Mouse (Mus musculus): Measurements from ENCODE around the gene Amer2.
"Not testable (repeated sequence)": the region's sequence is repeated elsewhere in the genome, so short reads cannot be mapped to it uniquely, and the experiment has no call there.

Gene Amer2

DNA sequence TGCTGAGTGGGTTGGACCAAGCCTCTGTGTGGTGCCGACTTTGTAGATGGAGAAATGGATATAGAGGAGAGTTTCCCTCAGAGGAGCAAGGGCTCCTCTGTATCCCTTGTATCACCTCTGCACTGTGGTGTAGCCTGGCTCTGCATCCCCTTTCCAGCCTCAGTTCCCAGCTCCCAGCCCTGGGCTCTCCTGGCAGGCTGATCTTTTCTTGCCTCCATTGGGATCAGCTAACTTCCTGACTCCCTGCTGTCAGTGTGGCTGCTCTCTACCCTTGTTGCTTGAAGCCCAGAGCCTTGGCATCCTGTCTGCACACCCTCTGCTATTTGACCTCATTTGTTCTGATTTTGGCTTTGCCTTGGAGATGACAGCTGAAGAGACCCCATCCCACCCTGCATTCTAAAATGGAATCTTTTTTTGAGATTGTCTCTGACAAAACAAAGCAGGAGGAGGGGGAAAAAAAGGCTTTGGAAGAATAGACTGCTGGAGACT is at the start of gene Amer2:
Gene Amer2, plus strand, starts transcription at position 439 of the 489 bp plus-strand sequence.
- CTCF ChIA-PET, result no interaction called here

- CTCF ChIA-PET, result not testable (repeated sequence)
Observed at GRCm38 (mm10) chr14:60340001-60340400, 33.1 kb upstream of the Amer2 start.

GRCm38 (mm10) chr14:60340570-60340969 is 32.5 kb upstream of the Amer2 start:
- CTCF ChIA-PET, result no interaction called here

GRCm38 (mm10) chr14:60345326-60345876 is 27.7 kb upstream of the Amer2 start:
- CTCF ChIA-PET, result no interaction called here

- CTCF ChIA-PET, result no interaction called here
Observed at GRCm38 (mm10) chr14:60358347-60358746, 14.7 kb upstream of the Amer2 start.

DNA sequence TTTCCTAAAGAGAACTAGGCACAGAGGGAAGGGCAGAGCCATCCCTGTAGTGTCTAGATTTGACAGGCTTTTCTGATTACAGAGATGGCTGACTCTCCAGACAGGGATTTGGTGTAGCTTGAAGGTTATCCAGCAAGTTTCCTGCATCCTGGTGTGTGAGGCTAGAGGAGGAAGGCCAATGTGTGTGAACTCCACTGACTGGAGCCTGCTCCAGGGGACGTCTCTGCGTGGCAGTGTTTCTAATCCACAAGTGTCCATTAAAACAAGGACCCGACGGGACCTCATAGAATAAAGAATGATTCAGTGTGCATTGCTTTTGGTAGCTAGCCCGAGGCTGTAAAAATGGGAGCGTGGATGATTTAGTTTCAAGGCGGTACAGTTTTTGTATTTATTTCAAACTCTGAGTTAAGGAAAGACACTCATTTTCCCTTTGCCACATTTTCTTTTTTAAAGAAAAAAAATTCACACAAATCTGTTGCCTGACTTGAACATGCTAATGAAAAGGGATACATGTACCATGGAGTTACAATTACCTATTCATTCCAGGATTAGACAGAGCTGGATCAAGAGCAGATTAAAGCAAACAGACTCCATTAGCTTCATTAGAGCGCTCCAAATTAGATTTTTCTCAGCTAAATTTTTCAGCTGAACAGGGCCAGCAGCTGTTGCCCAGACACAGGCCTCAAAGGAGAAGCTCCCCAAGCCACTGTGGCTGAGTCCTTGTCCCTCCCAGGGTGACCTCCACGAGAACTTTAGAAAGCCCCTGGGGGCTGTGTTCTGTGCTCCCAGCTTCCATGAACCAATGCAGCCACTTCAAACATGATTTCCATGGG is 11.5 kb upstream of the Amer2 start:
- CTCF ChIA-PET, result no interaction called here

DNA sequence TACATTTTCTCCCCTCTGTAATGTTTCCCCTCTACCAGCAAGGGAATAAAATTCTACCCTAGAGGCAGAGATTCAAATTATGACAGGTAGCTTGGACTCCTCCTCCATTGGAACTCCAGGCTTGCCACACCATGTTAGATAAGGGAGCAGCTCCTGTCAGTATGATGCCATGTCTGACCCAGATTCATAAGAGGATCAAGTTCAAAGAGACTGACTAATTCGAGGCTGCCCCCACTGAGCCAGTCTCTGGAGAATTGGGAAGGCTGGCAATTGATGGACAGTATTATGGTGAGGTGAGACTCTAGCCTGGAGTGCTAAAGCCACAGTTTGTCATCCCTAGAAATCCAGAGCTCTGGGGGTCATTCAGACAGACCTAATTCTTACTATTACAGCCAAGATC is 6.3 kb upstream of the Amer2 start:
- CTCF ChIA-PET, result no interaction called here

- CTCF ChIA-PET, result no interaction called here
Observed at GRCm38 (mm10) chr14:60368769-60369666, 4.0 kb upstream of the Amer2 start.

DNA sequence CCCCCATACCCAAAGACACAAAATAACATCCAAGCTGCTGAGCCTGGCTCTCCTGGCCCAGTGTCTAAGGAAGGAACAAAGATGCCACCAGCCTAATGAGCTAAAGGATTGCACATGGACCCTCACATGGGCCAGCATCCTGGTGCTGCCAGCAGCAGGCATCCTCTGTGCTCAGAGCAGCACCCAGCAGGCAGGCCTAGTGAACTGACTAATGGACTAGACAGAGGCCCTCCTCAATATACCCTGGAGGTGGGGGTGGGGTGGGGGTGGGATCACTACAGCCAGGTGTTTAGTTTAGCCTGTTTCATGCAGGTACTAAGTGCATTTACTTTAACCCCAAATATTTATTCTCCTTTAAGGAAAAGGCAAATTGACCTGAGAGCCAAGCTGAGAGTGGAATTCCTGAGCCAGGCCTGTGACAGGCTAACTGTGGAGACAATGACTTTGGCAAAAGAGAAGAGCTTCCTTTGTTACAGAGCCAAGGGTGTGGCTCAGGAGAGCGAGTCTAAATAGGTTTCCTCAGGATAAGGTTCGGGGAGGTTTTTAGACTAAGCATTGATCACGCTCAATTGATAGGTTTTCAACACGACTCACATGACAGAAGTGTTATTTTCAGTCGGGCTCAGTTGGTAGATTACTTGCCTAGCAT is 3.3 kb upstream of the Amer2 start:
- CTCF ChIA-PET, result no interaction called here

DNA sequence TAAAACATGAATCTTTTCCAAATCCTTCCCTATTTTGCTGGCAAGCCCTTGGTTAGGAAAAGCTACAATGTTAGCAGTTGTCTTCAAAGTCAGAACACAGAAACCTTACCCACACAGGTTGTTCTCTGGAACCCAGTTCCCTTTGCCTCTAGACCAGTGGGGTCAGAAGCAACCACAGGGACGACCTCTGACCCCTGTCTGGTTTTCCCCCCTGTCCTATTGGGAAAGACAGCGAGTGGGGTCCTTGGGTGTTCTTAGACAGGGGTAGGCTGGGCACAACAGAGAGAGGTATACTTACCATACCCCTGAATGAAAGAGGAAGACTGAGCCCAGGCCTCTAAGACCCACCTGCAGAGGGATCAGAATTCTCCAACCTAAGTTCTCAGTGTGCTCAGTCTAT is 4.0 kb downstream of the Amer2 start:
- CTCF ChIA-PET, result no interaction called here

DNA sequence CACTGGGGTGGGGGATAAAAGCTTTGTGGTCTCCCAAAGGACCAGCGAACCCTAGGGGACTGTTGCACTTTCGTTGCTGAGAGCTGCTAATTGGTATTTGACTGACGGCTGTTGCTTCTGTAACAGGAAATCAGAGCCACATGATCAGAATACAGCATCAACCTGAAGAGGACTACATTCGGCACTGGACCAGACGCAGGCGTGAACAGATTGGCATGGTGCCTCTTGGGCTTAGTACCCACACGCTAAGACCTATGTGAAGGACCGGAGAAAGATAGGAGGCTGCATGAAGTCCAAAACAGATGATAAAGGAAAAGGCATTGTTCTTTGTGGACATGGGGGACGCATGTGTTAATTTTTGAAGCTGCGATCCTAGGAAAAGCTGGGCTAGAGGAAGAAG is 4.5 kb downstream of the Amer2 start:
- CTCF ChIA-PET, result no interaction called here

DNA sequence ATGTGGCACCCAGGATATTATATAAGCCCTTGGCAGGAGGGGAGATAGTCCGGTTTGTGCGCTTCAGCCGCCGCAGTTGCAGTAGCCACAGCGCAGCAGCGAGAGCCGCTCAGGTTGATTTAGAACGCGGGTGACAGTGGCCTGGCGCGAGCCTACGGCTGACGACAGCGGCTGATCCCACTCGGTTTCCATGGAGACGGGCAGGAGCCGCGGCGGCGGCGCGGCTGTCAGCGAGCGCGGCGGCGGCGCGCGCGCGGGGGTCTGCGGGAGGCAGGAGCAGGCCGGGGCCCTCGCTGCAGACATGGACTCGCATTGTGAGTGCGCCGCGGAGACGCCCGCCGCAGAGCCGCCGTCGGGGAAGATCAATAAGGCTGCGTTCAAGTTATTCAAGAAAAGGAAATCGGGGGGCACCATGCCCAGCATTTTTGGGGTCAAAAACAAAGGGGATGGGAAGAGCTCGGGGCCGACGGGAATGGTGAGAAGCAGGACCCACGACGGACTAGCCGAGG is 5.1 kb downstream of the Amer2 start:
- CTCF ChIA-PET, result no interaction called here

- CTCF ChIA-PET, result no interaction called here
Observed at GRCm38 (mm10) chr14:60378566-60379322, 5.7 kb downstream of the Amer2 start.

DNA sequence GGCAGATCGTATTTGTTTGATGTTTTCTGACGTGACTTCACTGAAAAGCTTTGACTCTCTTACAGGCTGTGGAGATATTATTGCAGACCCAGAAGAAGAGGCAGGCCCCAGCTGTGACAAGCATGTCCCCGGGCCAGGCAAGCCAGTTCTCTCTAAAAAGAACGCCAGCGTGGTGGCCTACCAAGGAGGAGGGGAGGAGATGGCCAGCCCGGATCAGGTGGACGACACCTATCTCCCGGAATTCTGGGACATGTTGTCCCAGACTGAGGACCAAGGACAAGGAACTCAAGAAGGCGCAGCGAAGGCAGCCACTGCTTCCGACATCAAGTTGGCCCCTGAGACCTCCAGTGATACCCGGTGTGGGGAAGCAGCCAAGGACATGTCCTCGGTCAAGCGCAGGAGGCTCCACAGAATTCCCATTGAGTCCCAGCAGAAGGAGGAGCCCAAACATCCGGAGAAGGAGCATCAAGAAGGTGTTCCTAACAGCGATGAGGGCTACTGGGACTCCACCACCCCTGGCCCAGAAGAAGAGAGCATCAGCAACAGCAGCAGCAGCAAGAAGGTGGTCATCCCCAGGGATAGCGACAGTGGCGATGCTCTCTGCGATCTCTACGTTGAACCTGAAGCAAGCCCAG is 6.4 kb downstream of the Amer2 start:
- CTCF ChIA-PET, result no interaction called here

DNA sequence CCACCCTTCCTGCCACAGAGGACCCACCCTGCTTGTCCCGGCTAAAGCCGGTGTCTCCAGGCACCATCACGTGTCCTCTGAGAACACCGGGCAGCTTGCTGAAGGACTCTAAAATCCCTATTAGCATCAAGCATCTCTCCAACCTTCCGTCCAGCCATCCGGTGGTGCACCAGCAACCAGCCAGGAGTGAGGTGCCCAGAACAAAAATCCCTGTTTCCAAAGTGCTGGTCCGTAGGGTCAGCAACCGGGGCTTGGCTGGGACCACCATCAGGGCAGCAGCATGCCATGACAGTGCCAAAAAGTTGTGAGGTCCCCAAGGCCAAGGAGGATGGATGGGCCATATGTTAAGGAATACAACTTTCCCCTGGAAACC is 6.9 kb downstream of the Amer2 start:
- CTCF ChIA-PET, result no interaction called here

DNA sequence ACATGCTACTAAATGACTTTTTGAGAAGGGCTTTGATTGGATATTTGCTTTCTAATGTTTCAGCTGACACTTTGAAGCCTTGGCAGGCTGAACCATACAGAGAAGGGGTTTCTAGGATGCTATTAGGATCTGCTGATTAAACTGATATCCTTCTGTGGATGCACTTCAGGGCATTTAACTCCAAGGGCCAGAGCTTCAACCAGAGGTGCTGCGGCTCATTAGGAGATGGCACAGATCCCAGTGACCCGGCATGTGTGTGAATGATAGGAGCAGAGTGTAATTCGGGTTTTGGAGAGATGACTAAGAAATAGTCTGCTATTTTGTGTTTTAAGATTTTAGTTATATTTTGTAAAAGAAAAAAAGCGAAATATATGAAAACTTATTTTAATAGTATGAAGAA is 8.6 kb downstream of the Amer2 start:
- CTCF ChIA-PET, result no interaction called here

GRCm38 (mm10) chr14:60383816-60384215 is 10.8 kb downstream of the Amer2 start:
- CTCF ChIA-PET, result no interaction called here

GRCm38 (mm10) chr14:60384269-60384668 is 11.2 kb downstream of the Amer2 start:
- CTCF ChIA-PET, result no interaction called here

DNA sequence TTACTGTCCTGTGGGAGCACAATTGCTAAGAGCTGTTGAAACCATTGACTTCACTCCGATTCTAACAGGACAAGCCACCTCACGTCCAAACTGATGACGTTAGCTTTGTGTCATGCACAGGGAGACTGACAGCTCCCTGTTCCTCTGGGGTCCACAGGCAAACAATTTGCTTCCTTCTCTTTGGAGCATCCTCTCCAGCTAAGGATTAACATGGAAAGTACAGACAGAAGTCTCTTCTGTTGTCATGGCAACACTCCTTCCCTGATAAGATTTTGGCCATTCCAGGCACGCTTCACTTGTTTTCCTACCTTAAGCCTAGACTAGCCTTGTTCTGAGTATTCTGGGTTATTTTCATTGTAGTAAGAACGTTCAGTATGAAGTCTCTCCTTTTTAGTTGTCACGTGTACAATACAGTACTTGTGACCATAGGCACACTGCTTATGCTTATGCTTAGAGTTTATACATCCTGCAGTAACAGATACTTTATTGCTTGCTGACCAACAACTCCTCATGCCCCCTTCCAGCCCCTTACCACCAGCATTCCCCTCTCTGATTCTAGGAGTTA is 12.1 kb downstream of the Amer2 start:
- CTCF ChIA-PET, result no interaction called here
